Mouse (Mus musculus): Measurements from ENCODE around the gene Styxl1.
A peak's percentile ranks its signal among the peaks of the same experiment; 100 is the strongest.

Styxl1 gene

GRCm38 (mm10) chr5:135726641-135727346, 51.4 kb downstream of the Styxl1 start:
- no peak for DNase-seq (ENCODE audit: extremely low spot score, low spot score)

GRCm38 (mm10) chr5:135725991-135726390, 52.2 kb downstream of the Styxl1 start:
- peak; percentile 26 for DNase-seq (ENCODE audit: extremely low spot score, low spot score)

DNA sequence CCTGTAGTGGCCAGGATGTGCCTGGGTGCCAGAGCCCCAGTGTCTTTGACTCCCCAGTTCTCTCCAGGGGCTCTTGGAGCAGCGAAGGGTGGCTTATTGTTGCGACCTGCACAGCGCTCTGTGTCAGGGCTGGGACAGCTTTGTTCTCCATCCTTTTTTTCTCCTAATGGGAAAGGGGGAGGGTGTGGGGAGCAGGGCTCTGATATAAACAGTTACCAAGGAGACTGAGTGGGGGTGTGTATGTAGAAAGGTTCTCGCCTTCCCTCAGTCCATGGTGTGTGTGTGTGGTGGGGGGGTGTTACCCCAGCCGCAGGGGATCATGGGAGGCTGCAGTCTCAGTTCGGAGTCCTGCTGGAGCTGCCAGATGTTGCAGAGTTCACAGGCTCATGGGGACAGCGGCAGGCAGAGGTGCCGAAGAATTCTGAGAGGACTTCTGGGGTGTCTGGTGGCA, 52.8 kb downstream of the Styxl1 start:
- DNase-seq (ENCODE audit: extremely low spot score, low spot score) = peak; percentile 64

- peak; percentile 63 for DNase-seq (ENCODE audit: extremely low spot score, low spot score)
Measured at GRCm38 (mm10) chr5:135724536-135725322, 53.5 kb downstream of the Styxl1 start.

DNA sequence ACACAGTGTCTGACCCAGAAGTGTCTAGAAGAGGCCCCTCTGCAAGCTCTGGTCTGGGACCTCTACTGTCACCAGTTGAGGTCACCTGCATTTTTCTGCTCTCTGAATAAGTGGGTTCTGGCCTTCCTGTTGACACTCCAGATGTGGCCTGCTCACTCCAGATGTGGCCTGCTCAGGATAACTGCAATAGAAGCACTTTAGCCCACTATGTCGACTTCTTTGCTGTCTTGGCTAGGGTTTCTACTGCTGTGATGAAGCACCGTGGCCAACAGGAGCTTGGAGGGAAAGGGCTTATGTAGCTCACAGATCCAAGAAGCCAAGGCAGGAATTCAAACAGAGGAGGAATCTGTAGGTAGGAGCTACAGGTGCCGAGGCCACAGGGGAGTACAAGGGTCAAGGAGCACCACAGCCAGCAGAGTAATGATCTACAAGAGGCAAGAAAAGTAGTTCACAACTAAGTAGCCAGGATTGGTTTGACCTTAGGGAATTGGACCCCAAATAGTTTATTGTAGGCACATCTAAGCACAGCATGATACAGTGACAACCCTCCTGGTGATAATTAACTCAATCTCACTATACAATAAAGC, 54.9 kb downstream of the Styxl1 start:
- no peak for DNase-seq (ENCODE audit: extremely low spot score, low spot score)

DNA sequence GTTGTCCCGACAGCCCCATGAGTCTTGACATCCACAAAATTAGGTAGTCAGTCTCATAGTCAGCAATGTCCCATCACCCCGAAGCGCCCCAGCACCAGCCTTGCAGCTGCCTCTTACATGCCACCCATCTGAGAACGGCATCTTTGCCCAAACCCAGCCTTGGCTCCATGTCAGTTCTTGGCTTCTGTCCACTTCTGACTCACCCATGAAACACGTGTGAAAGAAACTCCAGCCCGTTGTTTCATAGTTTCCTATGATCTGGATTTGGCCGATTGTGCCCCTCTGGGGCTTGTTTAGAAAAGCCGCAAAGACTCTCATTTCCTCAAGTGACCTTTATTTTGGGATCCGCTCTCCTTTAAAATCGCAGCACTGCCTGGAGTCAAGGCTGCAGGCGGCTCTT, 56.1 kb downstream of the Styxl1 start:
- DNase-seq (ENCODE audit: extremely low spot score, low spot score) = no peak

DNA sequence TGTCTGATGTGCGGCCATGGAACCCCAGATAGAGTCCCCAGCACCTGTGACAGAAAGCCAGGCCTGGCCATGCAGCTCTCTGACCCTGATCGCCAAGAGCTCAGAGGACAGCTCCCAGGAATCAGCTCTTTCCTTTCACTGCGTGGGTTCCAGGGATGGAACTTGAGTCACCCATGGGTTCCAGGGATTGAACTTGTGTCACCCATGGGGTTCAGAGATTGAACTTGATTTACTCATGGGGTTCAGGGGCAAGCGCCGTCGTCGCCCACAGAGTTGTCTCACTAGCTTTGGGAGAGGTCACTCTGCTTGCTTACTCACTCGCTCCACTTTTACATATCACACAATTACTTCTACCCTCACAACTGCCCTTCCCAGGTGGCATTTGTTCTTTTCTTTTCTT, 57.1 kb downstream of the Styxl1 start:
- no peak for DNase-seq (ENCODE audit: extremely low spot score, low spot score)

DNA sequence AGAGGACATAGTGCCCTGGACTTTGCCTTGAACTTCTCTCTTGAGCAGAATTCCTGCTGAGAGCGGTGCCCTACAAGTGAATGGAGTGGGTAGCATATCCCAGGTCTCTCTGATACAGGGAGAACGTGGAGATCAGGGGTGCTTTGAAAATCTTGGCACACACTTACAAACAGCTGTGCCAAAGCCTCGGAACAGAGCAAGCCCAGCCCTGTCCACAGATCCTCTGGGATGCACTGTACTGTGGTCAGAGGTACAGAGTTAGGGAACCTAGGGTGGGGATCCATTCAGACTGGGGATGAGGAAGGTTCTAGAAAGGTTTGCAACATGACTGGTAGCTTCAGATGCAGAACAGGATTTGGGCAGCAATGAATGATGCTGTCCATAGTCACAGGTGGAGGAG, 58.1 kb downstream of the Styxl1 start:
- no peak for DNase-seq (ENCODE audit: extremely low spot score, low spot score)

- no peak for DNase-seq (ENCODE audit: extremely low spot score, low spot score)
Measured at GRCm38 (mm10) chr5:135719586-135720120, 58.5 kb downstream of the Styxl1 start.

- DNase-seq (ENCODE audit: extremely low spot score, low spot score) = no peak
Measured at GRCm38 (mm10) chr5:135715624-135716023, 62.6 kb downstream of the Styxl1 start.

- DNase-seq (ENCODE audit: extremely low spot score, low spot score) = no peak
Measured at GRCm38 (mm10) chr5:135713441-135714218, 64.6 kb downstream of the Styxl1 start.

- DNase-seq (ENCODE audit: extremely low spot score, low spot score) = no peak
Measured at GRCm38 (mm10) chr5:135712803-135713202, 65.4 kb downstream of the Styxl1 start.

DNA sequence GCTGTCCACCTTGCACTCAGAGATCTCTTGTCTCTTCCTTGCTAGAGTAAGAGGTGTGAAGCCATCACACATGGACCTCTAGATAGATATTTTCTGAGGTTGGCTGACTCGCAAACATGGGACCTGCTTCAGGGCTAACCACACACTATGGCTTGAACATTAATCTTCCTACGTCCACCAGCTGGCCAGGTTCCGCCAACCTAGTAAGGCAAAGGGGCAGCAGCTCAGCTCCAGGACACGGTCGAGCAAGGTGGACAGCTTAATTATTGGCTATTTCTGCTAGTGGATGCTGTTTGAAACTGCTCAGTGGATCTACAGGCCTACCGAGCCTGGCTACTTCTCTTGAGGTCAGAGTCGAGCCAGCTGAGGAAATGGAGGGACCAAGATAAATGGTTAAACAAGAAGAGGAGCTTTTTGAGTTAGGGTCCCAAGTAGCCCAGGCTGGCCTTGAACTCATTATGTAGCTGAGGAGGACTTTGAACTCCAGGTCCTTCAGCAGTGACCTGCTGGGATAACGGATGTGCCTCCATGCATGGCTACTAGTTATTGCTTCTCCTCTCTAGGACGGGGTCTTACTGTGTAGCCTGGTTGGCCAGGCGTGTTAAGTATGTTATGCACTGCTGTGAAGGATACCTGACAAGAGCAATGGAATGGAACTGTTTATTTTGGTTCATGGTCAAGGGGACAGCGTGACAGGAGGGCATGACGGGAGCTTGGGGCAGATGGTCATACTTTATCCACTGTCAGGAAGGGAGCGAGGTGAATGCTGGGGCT, 66.4 kb downstream of the Styxl1 start:
- DNase-seq (ENCODE audit: extremely low spot score, low spot score) = no peak

GRCm38 (mm10) chr5:135710599-135711214, 67.5 kb downstream of the Styxl1 start:
- no peak for DNase-seq (ENCODE audit: extremely low spot score, low spot score)

GRCm38 (mm10) chr5:135709716-135710115, 68.5 kb downstream of the Styxl1 start:
- no peak for DNase-seq (ENCODE audit: extremely low spot score, low spot score)

GRCm38 (mm10) chr5:135707855-135708254, 70.3 kb downstream of the Styxl1 start:
- DNase-seq (ENCODE audit: extremely low spot score, low spot score) = no peak

DNA sequence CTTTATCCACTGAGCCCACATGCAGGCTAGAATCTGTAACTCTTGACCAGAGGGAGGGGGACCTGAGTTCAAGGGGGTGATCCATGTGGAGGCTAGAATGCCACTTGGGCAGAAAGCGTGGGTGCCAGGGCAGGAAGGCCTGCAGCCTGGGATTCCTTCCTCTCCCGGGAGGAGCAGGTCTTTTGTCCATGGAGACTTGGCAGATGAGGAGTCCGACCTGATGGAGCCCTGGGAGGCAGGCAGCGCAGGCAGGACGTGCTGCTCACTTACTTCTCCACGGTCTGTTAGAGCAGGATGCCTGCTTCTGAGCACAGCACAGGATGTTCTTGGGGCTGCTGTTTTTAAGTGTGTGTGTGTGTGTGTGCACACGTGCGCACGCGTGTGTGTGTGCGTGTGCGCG, 71.1 kb downstream of the Styxl1 start:
- no peak for DNase-seq (ENCODE audit: extremely low spot score, low spot score)

DNA sequence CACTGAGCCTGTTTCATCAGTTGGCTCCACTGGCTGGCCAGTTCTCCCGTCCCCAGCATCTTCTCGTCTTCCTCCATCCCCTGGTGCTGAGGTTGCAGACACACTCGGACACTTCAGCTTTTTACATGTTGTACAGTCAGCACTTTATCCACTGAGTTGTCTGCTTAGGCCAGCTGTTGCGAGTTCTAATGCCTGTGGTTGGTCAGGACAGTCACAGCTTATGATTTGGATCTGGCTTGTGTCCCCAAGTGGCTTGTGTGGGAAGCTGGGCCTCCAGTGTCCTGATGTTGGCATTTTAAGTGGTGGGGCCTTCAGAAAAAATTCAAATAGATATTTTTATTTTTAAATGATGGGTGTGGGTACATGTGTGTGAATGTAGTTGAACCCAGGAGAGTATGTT, 72.8 kb downstream of the Styxl1 start:
- DNase-seq (ENCODE audit: extremely low spot score, low spot score) = no peak

DNA sequence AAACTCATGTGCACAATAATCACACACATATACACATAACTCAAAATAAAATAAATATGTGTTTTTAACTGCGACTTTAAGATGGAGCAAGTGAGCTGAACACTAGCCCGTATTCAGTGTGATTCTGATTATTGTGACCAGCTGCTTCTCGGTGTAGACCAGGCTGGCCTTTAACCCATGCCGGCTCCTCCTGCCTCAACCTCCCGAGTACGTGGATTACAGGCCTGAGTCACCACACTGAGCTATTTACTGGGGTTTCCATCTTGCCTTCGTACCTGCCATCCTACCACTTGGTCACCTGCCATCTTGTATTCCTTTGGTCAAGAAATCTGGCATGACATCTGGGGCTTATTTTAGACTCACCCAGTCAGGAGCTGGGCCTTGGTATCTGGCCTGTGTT, 74.8 kb downstream of the Styxl1 start:
- DNase-seq (ENCODE audit: extremely low spot score, low spot score) = no peak

DNA sequence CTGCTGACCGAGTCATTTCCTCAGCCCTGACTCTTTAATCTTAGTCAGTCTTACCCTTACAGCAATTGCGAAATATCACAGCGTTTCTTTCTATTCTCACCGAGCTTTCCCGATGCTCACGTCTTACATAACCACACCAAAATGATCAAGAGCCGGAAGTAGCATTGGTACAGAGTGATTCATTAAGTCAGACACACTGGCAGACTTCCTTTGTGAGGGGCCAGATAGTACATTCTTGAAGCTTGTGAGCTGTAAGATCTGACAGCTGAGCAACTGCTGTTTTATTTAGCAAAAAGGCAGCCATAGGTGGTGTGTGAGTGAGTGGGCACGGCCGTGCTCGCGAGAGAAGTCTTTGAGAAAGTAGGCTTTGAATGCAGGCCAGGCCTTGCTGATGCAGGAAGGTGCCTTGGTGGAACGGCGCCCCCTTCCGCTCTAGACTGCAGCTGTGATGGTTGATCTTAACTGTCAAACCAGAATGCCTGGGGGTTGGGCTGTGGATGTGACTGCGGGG, 75.4 kb downstream of the Styxl1 start:
- no peak for DNase-seq (ENCODE audit: extremely low spot score, low spot score)
